22 mouse cellular contexts compared by ENCODE assay signal in the genomic region with DNA sequence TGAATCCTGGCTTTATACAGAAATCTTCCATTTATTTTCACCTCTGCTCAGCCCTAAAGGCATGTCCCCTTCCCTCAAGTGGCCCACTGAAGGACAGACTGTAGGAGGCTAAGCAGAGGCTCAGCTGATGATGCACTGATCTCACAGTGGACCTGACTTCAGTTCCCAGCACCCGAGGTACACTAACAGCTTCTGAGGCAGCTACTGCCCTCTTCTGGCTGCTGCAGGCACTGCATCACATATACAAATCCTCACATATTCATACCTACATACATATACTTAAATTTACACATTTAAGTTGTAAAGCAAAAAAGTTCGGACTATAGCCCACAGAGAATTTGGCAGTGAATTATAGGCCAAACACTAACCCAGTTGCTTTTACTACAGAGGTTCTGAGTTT. TPM values are rescaled to one million over a fixed set of nuclear protein-coding genes. Genes with fewer than 3 reads are reported as not detected.
DNase-seq lines count a peak whose midpoint lies in the region; ATAC-seq and TF ChIP-seq lines count a peak whose summit lies in the region.
"Had no signal": no experiment of that assay in that cellular context is flagged by ENCODE, and none has a peak within 500 bp of the region (broad histone marks: within the 10 kb centered on the region; RNA-seq: fewer than 3 reads in every experiment).

No protein-coding gene starts in this region.

- no peak overlapping the region for H3K9ac ChIP-seq in intestine, postnatal 0 days (ENCODE audit: low read depth, low read length)
- no peak overlapping the region for H3K9ac ChIP-seq in intestine, embryonic 15.5 days
- no peak overlapping the region for H3K9ac ChIP-seq in ES-Bruce4 (ENCODE audit: low read depth, poor library complexity, severe bottlenecking)
- H3K9ac ChIP-seq: embryonic facial prominence, embryonic 13.5 days; liver, embryonic 15.5 days had no signal

- DNase-seq in adrenal gland, postnatal 25 days = no peak
- DNase-seq: cerebellum, adult 11-12 months; kidney, postnatal 14 days had no signal

- 98% methylated on average over 2 of the region's 2 CpGs for WGBS in intestine, postnatal 0 days
- 88% methylated on average over 2 of the region's 2 CpGs for WGBS in intestine, embryonic 15.5 days
- WGBS in bone marrow, adult 2 months = 82% methylated on average over 2 of the region's 2 CpGs

- H3K4me1 ChIP-seq in intestine, postnatal 0 days (replicated peaks; ENCODE audit: control insufficient read depth, insufficient read depth, low read length) = no peaks in the 10 kb centered on the region
- H3K4me1 ChIP-seq in intestine, embryonic 15.5 days (replicated peaks) = no peaks in the 10 kb centered on the region
- H3K4me1 ChIP-seq in megakaryocyte, embryonic 14.5 days = no peaks in the 10 kb centered on the region
- no peaks in the 10 kb centered on the region for H3K4me1 ChIP-seq in ES-Bruce4 (ENCODE audit: control insufficient read depth, insufficient read depth, low read length)
- no peaks in the 10 kb centered on the region; the same call in 1 of the 2 replicates for H3K4me1 ChIP-seq in bone marrow, adult 2 months (ENCODE audit: control insufficient read depth, insufficient read depth, low read length)
- H3K4me1 ChIP-seq: liver, embryonic 15.5 days had no signal

- H3K27ac ChIP-seq in intestine, postnatal 0 days (ENCODE audit: low read depth, low read length) = no peak overlapping the region
- H3K27ac ChIP-seq in intestine, embryonic 15.5 days = no peak overlapping the region
- H3K27ac ChIP-seq in ES-Bruce4 (ENCODE audit: insufficient read depth, low read length) = no peak overlapping the region
- no peak overlapping the region for H3K27ac ChIP-seq in bone marrow, adult 2 months (ENCODE audit: control insufficient read depth, insufficient read depth, low read depth, low read length, poor library complexity)
- H3K27ac ChIP-seq: embryonic facial prominence, embryonic 13.5 days; liver, embryonic 15.5 days; macrophage had no signal

- no peak for TF ChIP-seq POLR2A in ES-Bruce4 (IDR thresholded peaks at IDR 0.05; ENCODE audit: insufficient read depth, low read length)
- TF ChIP-seq POLR2A in bone marrow, adult 2 months (IDR thresholded peaks at IDR 0.05; ENCODE audit: borderline replicate concordance, control insufficient read depth, low read depth, low read length) = no peak

- no peaks in the 10 kb centered on the region for H3K36me3 ChIP-seq in intestine, postnatal 0 days (ENCODE audit: control insufficient read depth, insufficient read depth)
- H3K36me3 ChIP-seq in intestine, embryonic 15.5 days = no peaks in the 10 kb centered on the region
- H3K36me3 ChIP-seq in megakaryocyte, embryonic 14.5 days (replicated peaks; ENCODE audit: low read length) = no peaks in the 10 kb centered on the region
- H3K36me3 ChIP-seq in ES-Bruce4 (ENCODE audit: control insufficient read depth, insufficient read depth, low read length, poor library complexity, severe bottlenecking) = no peaks in the 10 kb centered on the region

- no peak overlapping the region for H3K4me2 ChIP-seq in intestine, postnatal 0 days (replicated peaks; ENCODE audit: low read depth)
- no peak overlapping the region for H3K4me2 ChIP-seq in intestine, embryonic 15.5 days (replicated peaks)
- H3K4me2 ChIP-seq: embryonic facial prominence, embryonic 13.5 days; liver, embryonic 15.5 days had no signal

- peak; percentile 46 for TF ChIP-seq CTCF in intestine, postnatal 0 days (IDR thresholded peaks at IDR 0.05; ENCODE audit: low read depth)
- peak; percentile 74 for TF ChIP-seq CTCF in ES-Bruce4 (IDR thresholded peaks at IDR 0.05; ENCODE audit: low read depth, low read length)
- peak; percentile 43; the same call in 1 of the 2 replicates for TF ChIP-seq CTCF in bone marrow, adult 2 months (IDR thresholded peaks at IDR 0.05; ENCODE audit: control insufficient read depth, insufficient read depth, low read length)

- H3K27me3 ChIP-seq in intestine, postnatal 0 days (replicated peaks; ENCODE audit: control insufficient read depth, insufficient read depth, low read length) = no peaks in the 10 kb centered on the region
- no peaks in the 10 kb centered on the region for H3K27me3 ChIP-seq in intestine, embryonic 15.5 days (replicated peaks)
- no peaks in the 10 kb centered on the region for H3K27me3 ChIP-seq in megakaryocyte, embryonic 14.5 days (replicated peaks)
- H3K27me3 ChIP-seq in ES-Bruce4 (ENCODE audit: control insufficient read depth, insufficient read depth, low read length, poor library complexity, severe bottlenecking) = no peaks in the 10 kb centered on the region
- H3K27me3 ChIP-seq: embryonic facial prominence, embryonic 13.5 days; liver, embryonic 15.5 days had no signal

- ATAC-seq in intestine, postnatal 0 days = no peak
- no peak for ATAC-seq in intestine, embryonic 15.5 days
- no peak for ATAC-seq in megakaryocyte, adult 5-6 weeks (ENCODE audit: poor library complexity, severe bottlenecking)
- ATAC-seq: intestine, embryonic 16.5 days; midbrain, embryonic 16.5 days had no signal

- TF ChIP-seq EP300 in ES-Bruce4 (IDR thresholded peaks at IDR 0.05; ENCODE audit: insufficient read depth, low read depth, low read length) = no peak

- peaks cover 4% of the 10 kb centered on the region; the same call in 1 of the 2 replicates for H3K9me3 ChIP-seq in intestine, postnatal 0 days (ENCODE audit: control insufficient read depth)
- no peaks in the 10 kb centered on the region for H3K9me3 ChIP-seq in intestine, embryonic 15.5 days
- H3K9me3 ChIP-seq in megakaryocyte, embryonic 14.5 days = peaks cover 7% of the 10 kb centered on the region
- H3K9me3 ChIP-seq in ES-Bruce4 (replicated peaks; ENCODE audit: control insufficient read depth, insufficient read depth, low read length, poor library complexity, severe bottlenecking) = no peaks in the 10 kb centered on the region
- H3K9me3 ChIP-seq: liver, embryonic 15.5 days had no signal

- no peak overlapping the region for H3K4me3 ChIP-seq in intestine, postnatal 0 days (ENCODE audit: low read depth, low read length)
- H3K4me3 ChIP-seq in intestine, embryonic 15.5 days (replicated peaks) = no peak overlapping the region
- H3K4me3 ChIP-seq in megakaryocyte, embryonic 14.5 days (replicated peaks) = peak overlapping the region; percentile 33
- no peak overlapping the region for H3K4me3 ChIP-seq in ES-Bruce4 (ENCODE audit: low read depth, low read length)
- no peak overlapping the region for H3K4me3 ChIP-seq in bone marrow, adult 2 months (replicated peaks; ENCODE audit: control insufficient read depth, low read depth, low read length)
- H3K4me3 ChIP-seq: embryonic facial prominence, embryonic 13.5 days; liver, embryonic 15.5 days had no signal

RNA-seq across cellular contexts. Expression of gene 5330417H12Rik, which starts 20.0 kb away (rescaled TPM):
- polyA plus RNA-seq in intestine, postnatal 0 days (2015; fragmentation: Nextera tagmentation; extraction: Ambion mirVana) = not detected in 2 replicates
- not detected in 2 replicates for polyA plus RNA-seq in intestine, embryonic 15.5 days (2015; fragmentation: Nextera tagmentation; extraction: Ambion mirVana)
- polyA plus RNA-seq in megakaryocyte, embryonic 14.5 days (2012; ENCODE audit: insufficient read depth, low replicate concordance) = not detected in 2 replicates
- total RNA-seq in megakaryocyte, adult 5-6 weeks (2015) = not detected in 2 replicates
- not detected in 2 replicates for total RNA-seq in megakaryocyte, adult 5-6 weeks (2017)
- polyA plus RNA-seq in ES-Bruce4 (2011; ENCODE audit: insufficient read depth, insufficient read length, low read depth, missing spikeins) = not detected in 2 replicates
- polyA plus RNA-seq in bone marrow, adult 2 months (2011; ENCODE audit: insufficient read depth, insufficient read length, low replicate concordance, missing spikeins) = not detected in 2 replicates
- not detected in 2 replicates for total RNA-seq in adrenal gland, postnatal 25 days (2021)
- total RNA-seq: layer of hippocampus, postnatal 14 days; left cerebral cortex, postnatal 36 days had no signal
- polyA plus RNA-seq: brain, embryonic 14.5 days; cortical plate, adult 2 months; embryonic facial prominence, embryonic 13.5 days; heart, embryonic 16.5 days; hindbrain, embryonic 11.5 days; intestine, embryonic 16.5 days; liver, embryonic 15.5 days; macrophage; midbrain, embryonic 16.5 days; neural tube, embryonic 11.5 days; thymus, postnatal 0 days had no signal

RNA-seq across cellular contexts. Expression of gene Ppfibp2, which starts 50.0 kb away (rescaled TPM):
- 9.8 and 10.7 TPM in 2 replicates for polyA plus RNA-seq in intestine, postnatal 0 days (2015; fragmentation: Nextera tagmentation; extraction: Ambion mirVana)
- polyA plus RNA-seq in intestine, embryonic 15.5 days (2015; fragmentation: Nextera tagmentation; extraction: Ambion mirVana) = 11.5 and 12.8 TPM in 2 replicates
- polyA plus RNA-seq in megakaryocyte, embryonic 14.5 days (2012; ENCODE audit: insufficient read depth, low replicate concordance) = 0.66 and 1.6 TPM in 2 replicates
- total RNA-seq in megakaryocyte, adult 5-6 weeks (2015) = 9.3 and 11.2 TPM in 2 replicates
- 12.1 and 14.9 TPM in 2 replicates for total RNA-seq in megakaryocyte, adult 5-6 weeks (2017)
- 11.7 and 12.4 TPM in 2 replicates for polyA plus RNA-seq in ES-Bruce4 (2011; ENCODE audit: insufficient read depth, insufficient read length, low read depth, missing spikeins)
- polyA plus RNA-seq in bone marrow, adult 2 months (2011; ENCODE audit: insufficient read depth, insufficient read length, low replicate concordance, missing spikeins) = 2.1 and 3.7 TPM in 2 replicates
- 3.9 and 7.2 TPM in 2 replicates for total RNA-seq in adrenal gland, postnatal 25 days (2021)
